Mouse (Mus musculus) stomach, postnatal 0 days (tissue): ENCODE results near the gene Ifna7.

Experiments
- CTCF ChIP-seq: IDR thresholded peaks from 2 replicates; pipeline ENCODE4 v1.5.1; 2016; ENCODE audit warnings: antibody characterized with exemption, low read depth, mild to moderate bottlenecking, moderate library complexity
- EP300 ChIP-seq: optimal IDR thresholded peaks from 2 replicates; pipeline ENCODE3; 2016; ENCODE audit warnings: antibody characterized with exemption

DNA sequence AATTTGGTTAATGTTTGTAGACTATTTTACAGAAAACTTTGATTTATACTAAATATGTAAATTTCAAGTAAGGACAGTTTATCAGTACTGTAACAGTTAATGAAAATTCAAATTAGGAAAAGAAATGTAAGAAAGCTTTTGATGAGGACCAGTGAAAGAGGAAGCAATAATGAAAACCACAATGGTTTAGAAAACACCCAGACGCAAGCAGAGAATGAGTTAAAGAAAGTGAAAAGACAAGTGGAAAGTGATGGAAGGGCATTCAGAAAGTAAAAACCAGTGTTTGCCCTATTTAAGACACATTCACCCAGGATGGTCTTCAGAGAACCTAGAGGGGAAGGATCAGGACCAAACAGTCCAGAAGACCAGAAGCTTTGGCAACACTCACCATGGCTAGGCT lies 33.7 kb downstream of the Ifna7 start, which contains the start of gene Ifna1:
- no peak for TF ChIP-seq CTCF
- no peak for TF ChIP-seq EP300
